23 mouse cellular contexts compared by ENCODE assay signal in genomic region chr6:47227601-47228000, GRCm38 (mm10).
DNase-seq lines count a peak whose midpoint lies in the region; ATAC-seq and TF ChIP-seq lines count a peak whose summit lies in the region.
"Had no signal": no experiment of that assay in that cellular context is flagged by ENCODE, and none has a peak within 500 bp of the region (broad histone marks: within the 10 kb centered on the region; RNA-seq: fewer than 3 reads in every experiment).

No protein-coding gene starts in this region.

- WGBS in forebrain, embryonic 10.5 days: 44% methylated on average over 3 of the region's 3 CpGs
- WGBS in forebrain, postnatal 0 days: 18% methylated on average over 3 of the region's 3 CpGs
- 11% methylated on average over 3 of the region's 3 CpGs for WGBS in midbrain, embryonic 13.5 days
- WGBS in midbrain, embryonic 11.5 days: 21% methylated on average over 3 of the region's 3 CpGs
- WGBS in hindbrain, embryonic 14.5 days: 24% methylated on average over 3 of the region's 3 CpGs

- no peak overlapping the region for H3K4me3 ChIP-seq in forebrain, embryonic 10.5 days
- H3K4me3 ChIP-seq in forebrain, postnatal 0 days (ENCODE audit: low read depth, low read length): no peak overlapping the region
- no peak overlapping the region for H3K4me3 ChIP-seq in midbrain, embryonic 13.5 days (replicated peaks)
- no peak overlapping the region for H3K4me3 ChIP-seq in midbrain, embryonic 11.5 days (ENCODE audit: low read depth, low read length)
- no peak overlapping the region for H3K4me3 ChIP-seq in hindbrain, embryonic 14.5 days (replicated peaks; ENCODE audit: low read length)
- H3K4me3 ChIP-seq in left cerebral cortex, adult 2 months: no peak overlapping the region
- H3K4me3 ChIP-seq: embryonic facial prominence, embryonic 13.5 days; erythroblast, embryonic 14.5 days; heart, embryonic 12.5 days; myocyte had no signal

- intact Hi-C loops in left cerebral cortex, adult 2 months (cut with DNase I): no loop called here

- DNase-seq in forebrain, embryonic 10.5 days (ENCODE audit: extremely low spot score, low spot score): no peak
- no peak for DNase-seq in forebrain, postnatal 0 days
- no peak for DNase-seq in midbrain, embryonic 11.5 days (ENCODE audit: low spot score, missing footprints)
- DNase-seq in hindbrain, embryonic 14.5 days (ENCODE audit: low spot score): peak; percentile 40
- DNase-seq in retina, embryonic 14.5 days (ENCODE audit: low spot score): peak; percentile 51
- DNase-seq in left cerebral cortex, adult 18-20 months (ENCODE audit: low spot score in 2 of 2): no peak
- DNase-seq in left cerebral cortex, adult 2 months (ENCODE audit: extremely low spot score in 1 of 2, low spot score in 2 of 2): no peak
- DNase-seq: adrenal gland, postnatal 14 days; cerebellum, adult 2 months; cerebellum, postnatal 36 days; embryo, embryonic 11 days; gastrocnemius, postnatal 14 days; heart, adult 18-20 months; heart, postnatal 14 days; kidney, adult 11 months; layer of hippocampus, adult 9-11 months; lung, postnatal 4 days; thymus, postnatal 14 days had no signal

- no peaks in the 10 kb centered on the region for H3K9me3 ChIP-seq in forebrain, embryonic 10.5 days
- no peaks in the 10 kb centered on the region for H3K9me3 ChIP-seq in forebrain, postnatal 0 days (ENCODE audit: low read length)
- no peaks in the 10 kb centered on the region for H3K9me3 ChIP-seq in midbrain, embryonic 13.5 days
- H3K9me3 ChIP-seq in midbrain, embryonic 11.5 days (ENCODE audit: control insufficient read depth, low read length): no peaks in the 10 kb centered on the region
- no peaks in the 10 kb centered on the region for H3K9me3 ChIP-seq in hindbrain, embryonic 14.5 days (ENCODE audit: control insufficient read depth, low read length)
- H3K9me3 ChIP-seq: embryonic facial prominence, embryonic 13.5 days; heart, embryonic 12.5 days had no signal

- TF ChIP-seq CTCF in forebrain, postnatal 0 days (IDR thresholded peaks at IDR 0.05; ENCODE audit: low read depth): no peak
- TF ChIP-seq CTCF in left cerebral cortex, adult 2 months (IDR thresholded peaks at IDR 0.05): no peak

- no peak overlapping the region for H3K4me2 ChIP-seq in forebrain, postnatal 0 days (ENCODE audit: low read depth)
- no peak overlapping the region for H3K4me2 ChIP-seq in midbrain, embryonic 13.5 days (replicated peaks)
- H3K4me2 ChIP-seq in midbrain, embryonic 11.5 days: no peak overlapping the region
- H3K4me2 ChIP-seq in hindbrain, embryonic 14.5 days (replicated peaks): peak overlapping the region; percentile 19; the same call in 1 of the 2 replicates
- H3K4me2 ChIP-seq: embryonic facial prominence, embryonic 13.5 days; heart, embryonic 12.5 days had no signal

- H3K36me3 ChIP-seq in forebrain, embryonic 10.5 days (replicated peaks): no peaks in the 10 kb centered on the region
- no peaks in the 10 kb centered on the region for H3K36me3 ChIP-seq in forebrain, postnatal 0 days (ENCODE audit: insufficient read depth)
- no peaks in the 10 kb centered on the region for H3K36me3 ChIP-seq in midbrain, embryonic 13.5 days
- H3K36me3 ChIP-seq in midbrain, embryonic 11.5 days (ENCODE audit: control insufficient read depth, insufficient read depth, low read length): no peaks in the 10 kb centered on the region
- no peaks in the 10 kb centered on the region for H3K36me3 ChIP-seq in hindbrain, embryonic 14.5 days (replicated peaks; ENCODE audit: control insufficient read depth, insufficient read depth)
- H3K36me3 ChIP-seq: embryonic facial prominence, embryonic 13.5 days; heart, embryonic 12.5 days had no signal

- no peak for ATAC-seq in forebrain, postnatal 0 days
- ATAC-seq in midbrain, embryonic 13.5 days: no peak
- ATAC-seq in midbrain, embryonic 11.5 days (ENCODE audit: low FRiP score): no peak
- no peak for ATAC-seq in hindbrain, embryonic 14.5 days (ENCODE audit: low FRiP score)

- H3K27me3 ChIP-seq in forebrain, embryonic 10.5 days (ENCODE audit: poor library complexity, severe bottlenecking): no peaks in the 10 kb centered on the region
- H3K27me3 ChIP-seq in forebrain, postnatal 0 days (ENCODE audit: insufficient read depth, low read length): no peaks in the 10 kb centered on the region
- no peaks in the 10 kb centered on the region for H3K27me3 ChIP-seq in midbrain, embryonic 13.5 days
- no peaks in the 10 kb centered on the region for H3K27me3 ChIP-seq in midbrain, embryonic 11.5 days (ENCODE audit: control insufficient read depth, insufficient read depth, low read length)
- H3K27me3 ChIP-seq in hindbrain, embryonic 14.5 days (ENCODE audit: control insufficient read depth, insufficient read depth, low read length): no peaks in the 10 kb centered on the region
- H3K27me3 ChIP-seq: embryonic facial prominence, embryonic 13.5 days; heart, embryonic 12.5 days had no signal

- H3K27ac ChIP-seq in forebrain, embryonic 10.5 days: 0 out of 2 replicates have a peak overlapping the region, but pooled peaks have one; percentile 30
- H3K27ac ChIP-seq in forebrain, postnatal 0 days (ENCODE audit: low read depth, low read length): no peak overlapping the region
- H3K27ac ChIP-seq in midbrain, embryonic 13.5 days: peak overlapping the region; percentile 19; the same call in 1 of the 2 replicates
- H3K27ac ChIP-seq in midbrain, embryonic 11.5 days (ENCODE audit: low read depth, low read length): no peak overlapping the region
- H3K27ac ChIP-seq in hindbrain, embryonic 14.5 days: peak overlapping the region; percentile 78
- no peak overlapping the region for H3K27ac ChIP-seq in left cerebral cortex, adult 2 months
- H3K27ac ChIP-seq: embryonic facial prominence, embryonic 13.5 days had no signal

- no peak overlapping the region for H3K9ac ChIP-seq in forebrain, postnatal 0 days
- no peak overlapping the region for H3K9ac ChIP-seq in midbrain, embryonic 13.5 days (replicated peaks)
- no peak overlapping the region for H3K9ac ChIP-seq in midbrain, embryonic 11.5 days (ENCODE audit: low read length)
- no peak overlapping the region for H3K9ac ChIP-seq in hindbrain, embryonic 14.5 days
- H3K9ac ChIP-seq: embryonic facial prominence, embryonic 13.5 days; heart, embryonic 12.5 days had no signal

- H3K4me1 ChIP-seq in forebrain, embryonic 10.5 days: peaks cover 38% of the 10 kb centered on the region
- 0 out of 2 replicates have a peak, but pooled peaks cover 6% of the 10 kb centered on the region for H3K4me1 ChIP-seq in forebrain, postnatal 0 days (ENCODE audit: insufficient read depth)
- peaks cover 18% of the 10 kb centered on the region for H3K4me1 ChIP-seq in midbrain, embryonic 13.5 days (replicated peaks)
- peaks cover 5% of the 10 kb centered on the region; the same call in 1 of the 2 replicates for H3K4me1 ChIP-seq in midbrain, embryonic 11.5 days (ENCODE audit: control insufficient read depth, insufficient read depth, low read length)
- H3K4me1 ChIP-seq in hindbrain, embryonic 14.5 days (replicated peaks; ENCODE audit: control insufficient read depth, insufficient read depth, low read length): peaks cover 22% of the 10 kb centered on the region
- H3K4me1 ChIP-seq: embryonic facial prominence, embryonic 13.5 days had no signal

Comparison
In these comparisons a context has a peak if more than half of its experiments do, and no peak if none do; other contexts are left out.
1. H3K27ac ChIP-seq: peak in forebrain, embryonic 10.5 days (single experiment), midbrain, embryonic 13.5 days (single experiment) and hindbrain, embryonic 14.5 days (single experiment); none in forebrain, postnatal 0 days (single experiment), midbrain, embryonic 11.5 days (single experiment) and left cerebral cortex, adult 2 months (single experiment).
2. DNase-seq: peak in hindbrain, embryonic 14.5 days (single experiment) and retina, embryonic 14.5 days (single experiment); none in forebrain, embryonic 10.5 days (single experiment), forebrain, postnatal 0 days (single experiment), midbrain, embryonic 11.5 days (single experiment), left cerebral cortex, adult 18-20 months (0 of 2) and left cerebral cortex, adult 2 months (0 of 2).